In the genomic region with DNA sequence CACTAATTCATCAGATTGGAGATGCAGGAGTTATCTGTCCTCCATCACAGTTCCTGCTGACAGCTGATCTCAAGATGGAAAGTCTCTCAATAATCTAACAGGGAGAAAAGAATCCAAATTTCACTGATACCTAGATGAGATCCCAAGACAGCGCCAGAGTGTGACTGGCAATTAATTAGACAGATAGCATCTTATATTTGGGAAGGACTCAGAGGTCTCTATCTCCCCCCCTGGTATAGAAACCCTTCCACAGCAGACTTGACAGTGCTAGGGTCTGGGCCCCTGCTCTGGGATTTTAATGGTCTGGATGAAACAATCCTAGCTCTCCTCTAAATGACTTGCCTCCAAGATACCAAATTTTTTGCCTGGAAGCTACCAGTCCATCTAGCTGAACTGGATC, we compare ENCODE assay signal across 22 mouse cellular contexts.
DNase-seq lines count a peak whose midpoint lies in the region; ATAC-seq and TF ChIP-seq lines count a peak whose summit lies in the region.
"Had no signal": no experiment of that assay in that cellular context is flagged by ENCODE, and none has a peak within 500 bp of the region (broad histone marks: within the 10 kb centered on the region; RNA-seq: fewer than 3 reads in every experiment).

No protein-coding gene starts in this region.

- intact Hi-C loops in heart, postnatal 14 days (cut with DNase I), result no loop called here
- intact Hi-C loops in heart, postnatal 25 days (cut with DNase I), result no loop called here

- no peak for TF ChIP-seq POLR2A in thymus, adult 2 months (IDR thresholded peaks at IDR 0.05; ENCODE audit: control insufficient read depth, extremely low read depth, insufficient read depth, low read length, poor library complexity)

- H3K9me3 ChIP-seq in heart, postnatal 0 days (replicated peaks; ENCODE audit: control insufficient read depth, low read length), result no peaks in the 10 kb centered on the region
- H3K9me3 ChIP-seq: embryonic facial prominence, embryonic 10.5 days; embryonic facial prominence, embryonic 12.5 days; forebrain, embryonic 13.5 days; forebrain, embryonic 15.5 days; G1E had no signal

- DNase-seq in heart, adult 11 months, result peak; percentile 72
- DNase-seq in heart, postnatal 14 days, result no peak
- no peak for DNase-seq in heart, postnatal 0 days (ENCODE audit: low spot score)
- DNase-seq in heart, postnatal 25 days (ENCODE audit: low spot score), result no peak
- DNase-seq in thymus, adult 2 months, result no peak
- no peak for DNase-seq in thymus, adult 18-20 months
- DNase-seq in induced T-regulatory cell, adult 2 months (ENCODE audit: low read depth), result peak; percentile 67
- no peak for DNase-seq in cerebellum, adult 9-10 months
- DNase-seq: adrenal gland, adult 8-10 months; adrenal gland, postnatal 14 days; adrenal gland, postnatal 36 days; cerebellum, adult 11-12 months; cerebellum, adult 2 months; cerebellum, adult 9-11 months; cerebellum, postnatal 25 days had no signal

- H3K9ac ChIP-seq in heart, postnatal 0 days (replicated peaks; ENCODE audit: low read depth, low read length), result no peak overlapping the region
- H3K9ac ChIP-seq: embryonic facial prominence, embryonic 12.5 days; forebrain, embryonic 13.5 days; forebrain, embryonic 15.5 days had no signal

- ATAC-seq in heart, postnatal 0 days (ENCODE audit: insufficient read depth, low read depth), result no peak
- ATAC-seq: forebrain, embryonic 13.5 days; forebrain, embryonic 15.5 days; Patski had no signal

- H3K4me1 ChIP-seq in heart, postnatal 0 days (ENCODE audit: control insufficient read depth, insufficient read depth), result 0 out of 2 replicates have a peak, but pooled peaks cover 3% of the 10 kb centered on the region
- peaks cover 40% of the 10 kb centered on the region for H3K4me1 ChIP-seq in thymus, adult 2 months (replicated peaks; ENCODE audit: control insufficient read depth, insufficient read depth, low read length)
- H3K4me1 ChIP-seq: forebrain, embryonic 13.5 days; forebrain, embryonic 15.5 days had no signal

- no peak for TF ChIP-seq EP300 in heart, postnatal 0 days (IDR thresholded peaks at IDR 0.05; ENCODE audit: low read depth)

- H3K27me3 ChIP-seq in heart, postnatal 0 days (ENCODE audit: control insufficient read depth, insufficient read depth, low read length), result no peaks in the 10 kb centered on the region
- no peaks in the 10 kb centered on the region for H3K27me3 ChIP-seq in thymus, adult 2 months (ENCODE audit: control insufficient read depth, insufficient read depth, low read length)
- H3K27me3 ChIP-seq: CH12.LX; embryonic facial prominence, embryonic 12.5 days; forebrain, embryonic 13.5 days; forebrain, embryonic 15.5 days had no signal

- H3K27ac ChIP-seq in heart, postnatal 0 days (ENCODE audit: low read depth), result peak overlapping the region; percentile 59; the same call in 1 of the 2 replicates
- H3K27ac ChIP-seq in thymus, adult 2 months (ENCODE audit: control insufficient read depth, insufficient read depth, low read length), result peak overlapping the region; percentile 99
- H3K27ac ChIP-seq: embryonic facial prominence, embryonic 10.5 days; embryonic facial prominence, embryonic 12.5 days; forebrain, embryonic 13.5 days; forebrain, embryonic 15.5 days had no signal

- no peaks in the 10 kb centered on the region for H3K36me3 ChIP-seq in heart, postnatal 0 days (replicated peaks; ENCODE audit: control insufficient read depth, insufficient read depth, low read length)
- H3K36me3 ChIP-seq in thymus, adult 2 months (ENCODE audit: control insufficient read depth, insufficient read depth, low read length), result no peaks in the 10 kb centered on the region
- H3K36me3 ChIP-seq: embryonic facial prominence, embryonic 10.5 days; embryonic facial prominence, embryonic 12.5 days; forebrain, embryonic 15.5 days; G1E had no signal

- no peak for TF ChIP-seq CTCF in heart, postnatal 0 days (IDR thresholded peaks at IDR 0.05; ENCODE audit: low read depth)
- TF ChIP-seq CTCF in thymus, adult 2 months (IDR thresholded peaks at IDR 0.05; ENCODE audit: borderline replicate concordance, control insufficient read depth, extremely low read depth, insufficient read depth, low read length, poor library complexity), result no peak

- H3K4me3 ChIP-seq in heart, postnatal 0 days (ENCODE audit: low read depth, low read length), result no peak overlapping the region
- no peak overlapping the region for H3K4me3 ChIP-seq in thymus, adult 2 months (ENCODE audit: control insufficient read depth, insufficient read depth, low read length)
- H3K4me3 ChIP-seq: embryonic facial prominence, embryonic 10.5 days; embryonic facial prominence, embryonic 12.5 days; forebrain, embryonic 13.5 days; forebrain, embryonic 15.5 days had no signal

- H3K4me2 ChIP-seq in heart, postnatal 0 days (ENCODE audit: low read depth, low read length), result no peak overlapping the region
- H3K4me2 ChIP-seq: embryonic facial prominence, embryonic 12.5 days; forebrain, embryonic 13.5 days; forebrain, embryonic 15.5 days had no signal

- 68% methylated on average over 1 of the region's 1 CpGs for WGBS in heart, postnatal 0 days
- WGBS in thymus, adult 2 months, result 97% methylated on average over 1 of the region's 1 CpGs

Comparison
In these comparisons a context has a peak if more than half of its experiments do, and no peak if none do; other contexts are left out.
1. DNase-seq: peak in heart, adult 11 months (single experiment) and induced T-regulatory cell, adult 2 months (single experiment); none in heart, postnatal 14 days (0 of 2), heart, postnatal 0 days (single experiment), heart, postnatal 25 days (single experiment), thymus, adult 2 months (single experiment), thymus, adult 18-20 months (0 of 2) and cerebellum, adult 9-10 months (single experiment).